Mouse (Mus musculus) stomach, embryonic 14.5 days (tissue): ENCODE results near the gene Rpl36-ps4. TPM values are rescaled to one million over a fixed set of nuclear protein-coding genes. Genes with fewer than 3 reads are reported as not detected.
"Not testable (repeated sequence)": the region's sequence is repeated elsewhere in the genome, so short reads cannot be mapped to it uniquely, and the experiment has no call there.

ENCODE experiments used
- ATAC-seq: fragments of 200-750 bp; cut with Nextera tagmentation; 2 replicates; pipeline ENCODE4 v1.8.0; 2017; ENCODE audit warnings: low read depth, moderate TSS enrichment; ENCODE audit not compliant: insufficient number of reproducible peaks, insufficient read depth, low FRiP score
- H3K27ac ChIP-seq: fragments of 300-500 bp; sonication (generic); 2 replicates; pipeline ENCODE4 v1.5.1; 2014; ENCODE audit warnings: mild to moderate bottlenecking, low read length, moderate library complexity, mixed read lengths
- H3K27me3 ChIP-seq: fragments of 300-500 bp; sonication (generic); 2 replicates; pipeline ENCODE4 v1.6.1; 2014; ENCODE audit warnings: low read length, control low read depth, mixed read lengths; ENCODE audit not compliant: control insufficient read depth, insufficient read depth
- H3K36me3 ChIP-seq: fragments of 300-500 bp; sonication (generic); 2 replicates; pipeline ENCODE4 v1.6.1; 2014; ENCODE audit warnings: mild to moderate bottlenecking, control low read depth, low read length, moderate library complexity, mixed read lengths; ENCODE audit not compliant: control insufficient read depth, insufficient read depth
- H3K4me1 ChIP-seq: fragments of 300-500 bp; sonication (generic); 2 replicates; pipeline ENCODE4 v1.6.1; 2014; ENCODE audit warnings: low read length, control low read depth, mixed read lengths; ENCODE audit not compliant: control insufficient read depth, insufficient read depth
- H3K4me2 ChIP-seq: fragments of 300-500 bp; sonication (generic); replicated peaks from 2 replicates; pipeline ENCODE4 v1.6.1; 2014; ENCODE audit warnings: low read depth, low read length, control low read depth
- H3K4me3 ChIP-seq: fragments of 300-500 bp; sonication (generic); 2 replicates; pipeline ENCODE4 v1.5.1; 2014; ENCODE audit warnings: low read depth, low read length, control low read depth
- H3K9ac ChIP-seq: fragments of 300-500 bp; sonication (generic); replicated peaks from 2 replicates; pipeline ENCODE4 v1.6.1; 2014; ENCODE audit warnings: low read depth, mild to moderate bottlenecking, control low read depth, low read length, moderate library complexity, mixed read lengths
- H3K9me3 ChIP-seq: fragments of 300-500 bp; sonication (generic); 2 replicates; pipeline ENCODE4 v1.6.1; 2016; ENCODE audit warnings: low read depth, low read length, control low read depth; ENCODE audit not compliant: control insufficient read depth
- WGBS: fragments of 180-500 bp; shearing (Covaris S2); extraction: QIAGEN DNeasy Blood & Tissue Kit; methylation state at CpG from one replicate; pipeline ENCODE4 v1.1.7; 2014; 5-methylcytosine and 5-hydroxymethylcytosine counted together
- polyA plus RNA-seq: library from polyadenylated mRNA; unstranded; fragments of >200 nt; fragmentation: Nextera tagmentation; extraction: Ambion mirVana; gene quantifications from 2 replicates; pipeline ENCODE4 v1.2.1, GENCODE M21; 2014

Rpl36-ps4 gene
- polyA plus RNA-seq, 1 experiment from 2014 or later, result not detected

DNA sequence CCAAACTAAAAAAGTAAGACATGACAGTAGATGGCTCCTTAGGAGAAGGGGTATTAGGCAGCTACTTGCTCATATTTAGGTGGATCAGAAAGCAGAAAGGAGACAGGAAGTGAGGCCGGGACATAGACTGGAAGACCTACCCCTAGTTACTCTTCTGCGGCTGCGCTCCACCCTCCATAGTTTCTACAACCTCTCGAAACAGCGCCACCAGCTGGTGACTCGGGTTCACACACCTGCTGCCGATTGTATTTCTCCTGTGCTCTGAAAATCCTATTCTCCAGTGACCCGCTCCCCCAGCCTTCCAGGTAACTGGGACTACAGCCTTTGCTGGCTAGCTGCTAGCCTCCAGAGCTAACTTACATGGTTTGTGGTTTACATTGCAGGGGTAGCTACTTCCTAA is 37.5 kb downstream of the Rpl36-ps4 start:
- Histone ChIP-seq H3K4me3 (no peak overlapping the region), H3K36me3 (no peaks in the 10 kb centered on the region), H3K27me3 (no peaks in the 10 kb centered on the region), H3K27ac (no peak overlapping the region), H3K4me1 (no peaks in the 10 kb centered on the region), H3K9me3 (no peaks in the 10 kb centered on the region; the same call in 1 of the 2 replicates), H3K4me2 (no peak overlapping the region), H3K9ac (no peak overlapping the region)
- 67% methylated on average over 8 of the region's 8 CpGs for WGBS
- ATAC-seq, result no peak

DNA sequence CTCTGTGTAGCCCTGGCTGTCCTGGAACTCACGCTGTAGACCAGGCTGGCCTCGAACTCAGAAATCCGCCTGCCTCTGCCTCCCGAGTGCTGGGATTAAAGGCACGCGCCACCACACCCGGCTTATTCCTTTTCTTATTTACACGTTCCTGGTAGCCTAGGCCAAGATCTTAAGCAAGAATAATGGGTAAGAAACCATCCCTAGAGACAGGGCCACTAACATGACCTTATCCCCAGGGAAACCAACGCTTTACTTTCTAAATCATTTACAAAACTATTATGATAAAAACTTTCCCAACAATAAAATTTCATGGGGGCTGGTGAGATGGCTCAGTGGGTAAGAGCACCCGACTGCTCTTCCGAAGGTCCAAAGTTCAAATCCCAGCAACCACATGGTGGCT is 38.6 kb downstream of the Rpl36-ps4 start:
- WGBS, result 89% methylated on average over 11 of the region's 11 CpGs
- H3K27me3 ChIP-seq, H3K36me3 ChIP-seq, H3K4me3 ChIP-seq, H3K27ac ChIP-seq, H3K9me3 ChIP-seq, H3K9ac ChIP-seq, H3K4me1 ChIP-seq, H3K4me2 ChIP-seq, ATAC-seq: not testable (repeated sequence)

DNA sequence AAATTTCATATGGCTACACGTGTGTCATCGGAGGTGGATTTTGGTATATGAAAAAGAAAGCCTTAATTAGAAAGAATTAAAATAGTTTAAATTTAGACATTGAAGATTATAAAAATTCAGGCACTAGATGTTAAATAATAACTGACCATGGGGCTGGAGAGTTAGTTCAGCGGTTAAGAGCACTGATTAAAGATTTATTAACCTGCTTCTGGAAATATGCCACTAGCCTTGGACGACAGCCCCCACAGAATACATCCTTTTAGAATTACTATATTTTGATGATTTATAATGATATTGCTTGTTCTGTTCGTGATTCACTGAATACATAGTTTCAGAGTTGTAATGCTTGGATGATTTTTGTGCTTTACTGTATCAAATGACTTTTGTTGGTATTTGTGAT is 39.2 kb downstream of the Rpl36-ps4 start:
- WGBS, result 78% methylated on average over 5 of the region's 5 CpGs
- not testable (repeated sequence) for H3K36me3 ChIP-seq, H3K27me3 ChIP-seq, H3K9me3 ChIP-seq, H3K4me2 ChIP-seq, H3K4me3 ChIP-seq, H3K4me1 ChIP-seq, H3K27ac ChIP-seq, H3K9ac ChIP-seq, ATAC-seq

DNA sequence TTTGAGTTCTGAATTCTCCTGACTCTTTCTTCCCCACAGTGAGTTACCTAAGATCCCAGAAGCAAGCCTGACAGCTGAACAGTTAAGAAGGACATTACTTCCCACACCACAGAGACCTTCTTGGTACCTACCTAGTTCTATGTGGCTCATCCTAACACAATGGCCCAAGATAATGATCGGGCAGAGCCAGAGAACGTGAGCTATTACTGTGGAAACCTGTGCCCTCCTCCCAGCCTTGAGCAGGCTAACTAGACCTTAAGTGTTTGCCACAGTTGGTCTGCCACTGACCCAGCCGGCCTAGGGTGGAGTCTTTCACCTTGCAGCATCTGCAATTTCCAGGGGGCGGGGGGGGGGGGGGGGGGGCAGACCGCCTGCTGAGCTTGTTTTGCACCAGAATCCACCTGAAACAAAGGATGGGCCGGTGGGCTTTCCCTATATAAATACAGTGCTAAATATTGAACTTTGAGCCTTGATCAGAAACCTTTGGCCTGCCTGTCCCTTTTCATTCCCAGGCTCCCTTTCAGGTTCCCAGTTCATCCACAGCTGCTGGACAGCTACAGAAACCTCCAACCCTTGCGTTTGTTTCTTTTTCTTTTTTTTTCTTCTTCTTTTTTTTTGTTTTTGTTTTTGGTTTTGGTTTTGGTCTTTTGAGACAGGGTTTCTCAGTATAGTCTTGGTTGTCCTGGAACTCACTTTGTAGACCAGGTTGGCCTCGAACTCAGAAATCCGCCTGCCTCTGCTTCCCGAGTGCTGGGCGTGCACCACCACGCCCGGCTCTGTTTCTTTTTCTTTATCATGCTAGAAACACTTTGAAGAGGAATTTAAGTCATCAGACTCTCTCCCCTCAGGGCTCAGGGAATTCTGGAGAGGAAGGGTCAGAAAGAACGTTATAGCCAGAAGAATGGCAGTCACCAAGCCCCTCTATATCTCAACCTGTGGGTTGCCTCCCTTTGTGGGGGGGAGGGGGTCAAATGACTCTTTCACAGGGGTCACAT is 42.6 kb downstream of the Rpl36-ps4 start:
- no peak overlapping the region for H3K27ac ChIP-seq
- H3K4me2 ChIP-seq, result no peak overlapping the region
- ATAC-seq, result no peak
- no peaks in the 10 kb centered on the region; the same call in 1 of the 2 replicates for H3K9me3 ChIP-seq
- H3K4me3 ChIP-seq, result no peak overlapping the region
- WGBS, result 89% methylated on average over 13 of the region's 14 CpGs
- no peaks in the 10 kb centered on the region for H3K36me3 ChIP-seq
- H3K9ac ChIP-seq, result no peak overlapping the region
- no peaks in the 10 kb centered on the region for H3K27me3 ChIP-seq
- H3K4me1 ChIP-seq, result no peaks in the 10 kb centered on the region

DNA sequence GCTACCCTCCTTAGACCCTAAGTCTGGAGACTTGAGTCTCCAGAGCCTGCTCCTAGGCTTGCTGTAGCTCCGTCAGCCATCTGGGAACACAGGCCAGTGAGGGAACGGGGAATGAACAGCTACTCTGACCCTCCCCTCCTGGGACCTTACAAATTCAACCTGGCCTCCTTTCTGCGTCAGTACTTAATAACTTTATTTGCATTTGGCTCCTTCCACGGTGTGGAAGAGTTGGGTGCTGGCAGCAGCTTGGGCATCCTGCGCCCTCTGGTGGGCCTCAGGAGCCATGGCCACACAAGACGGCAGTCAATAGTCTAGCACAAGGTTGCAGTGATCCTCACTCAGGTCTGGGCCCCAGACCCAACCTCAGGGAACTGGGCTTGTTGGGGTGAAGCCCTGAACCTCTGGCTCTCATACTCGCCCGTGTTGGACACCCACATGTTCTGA is 47.7 kb downstream of the Rpl36-ps4 start:
- peak; percentile 63; the same call in 1 of the 2 replicates for ATAC-seq
- H3K27me3 ChIP-seq, H3K9ac ChIP-seq, H3K27ac ChIP-seq, H3K4me2 ChIP-seq, H3K4me3 ChIP-seq, H3K9me3 ChIP-seq, H3K4me1 ChIP-seq, H3K36me3 ChIP-seq: not testable (repeated sequence)
- 48% methylated on average over 6 of the region's 8 CpGs for WGBS

Other genes with a start within 250 kb of the Rpl36-ps4 start
- gene Msh2, start 248.6 kb upstream of the Rpl36-ps4 start, polyA plus RNA-seq, result 57.4 and 57.5 TPM in 2 replicates
- gene Kcnk12, start 123.0 kb upstream of the Rpl36-ps4 start, polyA plus RNA-seq, result not detected in 2 replicates
- 50.6 and 55.0 TPM in 2 replicates for gene Msh6, start 54.1 kb downstream of the Rpl36-ps4 start, polyA plus RNA-seq
- 24.2 and 26.0 TPM in 2 replicates for gene Fbxo11, start 144.3 kb downstream of the Rpl36-ps4 start, polyA plus RNA-seq